Mouse (Mus musculus): Measurements from ENCODE around the gene B830017H08Rik. TPM values are rescaled to one million over a fixed set of nuclear protein-coding genes. Genes with fewer than 3 reads are reported as not detected.
A peak's percentile ranks its signal among the peaks of the same experiment; 100 is the strongest.

B830017H08Rik gene
- polyA plus RNA-seq, 2 experiments from 2014 or later: not detected

GRCm38 (mm10) chr16:17809711-17810110 lies 23.2 kb upstream of the B830017H08Rik start:
- ATAC-seq: no peak

- peak; percentile 33 for ATAC-seq
These were observed 20.8 kb upstream of the B830017H08Rik start for GRCm38 (mm10) chr16:17812120-17812519.

- no peak for ATAC-seq
These were observed 19.7 kb upstream of the B830017H08Rik start for GRCm38 (mm10) chr16:17813173-17813572.

- ATAC-seq: peak; percentile 78
These were observed 17.2 kb upstream of the B830017H08Rik start for GRCm38 (mm10) chr16:17815411-17816402.

GRCm38 (mm10) chr16:17816528-17816927 lies 16.4 kb upstream of the B830017H08Rik start:
- ATAC-seq: no peak

GRCm38 (mm10) chr16:17826500-17826899 lies 6.4 kb upstream of the B830017H08Rik start:
- no peak for ATAC-seq

- no peak for ATAC-seq
These were observed 4.7 kb upstream of the B830017H08Rik start for GRCm38 (mm10) chr16:17828229-17828628.

- no peak for ATAC-seq
These were observed 4.1 kb upstream of the B830017H08Rik start for GRCm38 (mm10) chr16:17828867-17829266.

GRCm38 (mm10) chr16:17830385-17831178 lies 2.3 kb upstream of the B830017H08Rik start:
- ATAC-seq: no peak

- ATAC-seq: no peak
These were observed 1.1 kb upstream of the B830017H08Rik start for GRCm38 (mm10) chr16:17831781-17832180.

- no peak for ATAC-seq
These were observed 380 bp downstream of the B830017H08Rik start for GRCm38 (mm10) chr16:17833321-17833680.

GRCm38 (mm10) chr16:17833681-17834399 lies 919 bp downstream of the B830017H08Rik start:
- ATAC-seq: no peak

GRCm38 (mm10) chr16:17834543-17834942 lies 1.6 kb downstream of the B830017H08Rik start:
- no peak for ATAC-seq

- ATAC-seq: no peak
These were observed 2.6 kb downstream of the B830017H08Rik start for GRCm38 (mm10) chr16:17835481-17835880.

- no peak for ATAC-seq
These were observed 5.1 kb downstream of the B830017H08Rik start, which contains the start of gene Car15 for GRCm38 (mm10) chr16:17838051-17838450. Gene Car15 (minus strand): TSS chr16:17838364.

GRCm38 (mm10) chr16:17839976-17840375 lies 7.1 kb downstream of the B830017H08Rik start:
- ATAC-seq: no peak

- ATAC-seq: no peak
These were observed 9.5 kb downstream of the B830017H08Rik start for GRCm38 (mm10) chr16:17842437-17842836.

- no peak for ATAC-seq
These were observed 10.9 kb downstream of the B830017H08Rik start for GRCm38 (mm10) chr16:17843701-17844365.

GRCm38 (mm10) chr16:17848431-17848830 lies 15.5 kb downstream of the B830017H08Rik start:
- ATAC-seq: no peak

GRCm38 (mm10) chr16:17848928-17849327 lies 16.0 kb downstream of the B830017H08Rik start:
- ATAC-seq: no peak

- no peak for ATAC-seq
These were observed 16.6 kb downstream of the B830017H08Rik start for GRCm38 (mm10) chr16:17849486-17849885.

GRCm38 (mm10) chr16:17851331-17851730 lies 18.4 kb downstream of the B830017H08Rik start:
- ATAC-seq: no peak

All from activated CD4-positive, CD25-positive, alpha-beta regulatory T cell, adult 4 months (primary cell).